Mouse (Mus musculus) forebrain, embryonic 12.5 days (tissue): ENCODE results near the gene Ctso. TPM values are rescaled to one million over a fixed set of nuclear protein-coding genes. Genes with fewer than 3 reads are reported as not detected.

Experiments used
- ATAC-seq: fragments of 200-750 bp; cut with Nextera tagmentation; 2 replicates; pipeline ENCODE4 v1.8.0; 2017; ENCODE audit warnings: moderate TSS enrichment; ENCODE audit not compliant: low FRiP score
- H3K27ac ChIP-seq: fragments of 300-500 bp; sonication (generic); 2 replicates; pipeline ENCODE4 v1.5.1; 2016; ENCODE audit warnings: mild to moderate bottlenecking
- H3K27me3 ChIP-seq: fragments of 300-500 bp; sonication (generic); 2 replicates; pipeline ENCODE4 v1.6.1; 2016; ENCODE audit warnings: mild to moderate bottlenecking
- H3K36me3 ChIP-seq: fragments of 300-500 bp; sonication (generic); replicated peaks from 2 replicates; pipeline ENCODE4 v1.6.1; 2016; ENCODE audit warnings: mild to moderate bottlenecking
- H3K4me1 ChIP-seq: fragments of 300-500 bp; sonication (generic); 2 replicates; pipeline ENCODE4 v1.6.1; 2016
- H3K4me2 ChIP-seq: fragments of 300-500 bp; sonication (generic); 2 replicates; pipeline ENCODE4 v1.6.1; 2016; ENCODE audit warnings: mild to moderate bottlenecking, moderate library complexity
- H3K4me3 ChIP-seq: fragments of 300-500 bp; sonication (generic); replicated peaks from 2 replicates; pipeline ENCODE4 v1.5.1; 2016; ENCODE audit warnings: mild to moderate bottlenecking
- H3K9ac ChIP-seq: fragments of 300-500 bp; sonication (generic); 2 replicates; pipeline ENCODE4 v1.6.1; 2016; ENCODE audit warnings: mild to moderate bottlenecking
- H3K9me3 ChIP-seq: fragments of 300-500 bp; sonication (generic); 2 replicates; pipeline ENCODE4 v1.6.1; 2016
- WGBS: fragments of 180-500 bp; shearing (Covaris S2); methylation state at CpG from one replicate; pipeline ENCODE4 v1.1.7; 2016; 5-methylcytosine and 5-hydroxymethylcytosine counted together
- polyA plus RNA-seq: library from polyadenylated mRNA; unstranded; fragments of >200 nt; fragmentation: Nextera tagmentation; extraction: Ambion mirVana; gene quantifications from 2 replicates; pipeline ENCODE4 v1.2.1, GENCODE M21; 2016

The Ctso gene
- polyA plus RNA-seq, 1 experiment from 2014 or later: 7.5 TPM

GRCm38 (mm10) chr3:81963768-81964167 is 31.4 kb downstream of the Ctso start:
- Histone ChIP-seq H3K27ac (no peak overlapping the region), H3K9me3 (no peaks in the 10 kb centered on the region), H3K27me3 (no peaks in the 10 kb centered on the region), H3K4me3 (no peak overlapping the region), H3K9ac (no peak overlapping the region), H3K4me2 (no peak overlapping the region), H3K4me1 (no peaks in the 10 kb centered on the region), H3K36me3 (no peaks in the 10 kb centered on the region)
- 89% methylated on average over 5 of the region's 5 CpGs for WGBS
- no peak for ATAC-seq

- H3K4me2 ChIP-seq: no peak overlapping the region
- H3K9ac ChIP-seq: no peak overlapping the region
- no peak overlapping the region for H3K4me3 ChIP-seq
- no peak for ATAC-seq
- 71% methylated on average over 3 of the region's 3 CpGs for WGBS
- H3K36me3 ChIP-seq: no peaks in the 10 kb centered on the region
- no peaks in the 10 kb centered on the region for H3K9me3 ChIP-seq
- H3K27ac ChIP-seq: no peak overlapping the region
- no peaks in the 10 kb centered on the region for H3K4me1 ChIP-seq
- H3K27me3 ChIP-seq: no peaks in the 10 kb centered on the region
Observed at GRCm38 (mm10) chr3:81964596-81964995, 32.2 kb downstream of the Ctso start.

GRCm38 (mm10) chr3:81975607-81976006 is 43.2 kb downstream of the Ctso start:
- H3K4me3 ChIP-seq: no peak overlapping the region
- H3K4me1 ChIP-seq: no peaks in the 10 kb centered on the region
- no peaks in the 10 kb centered on the region for H3K27me3 ChIP-seq
- ATAC-seq: no peak
- H3K27ac ChIP-seq: no peak overlapping the region
- 88% methylated on average over 4 of the region's 4 CpGs for WGBS
- no peak overlapping the region for H3K4me2 ChIP-seq
- no peaks in the 10 kb centered on the region for H3K9me3 ChIP-seq
- no peaks in the 10 kb centered on the region for H3K36me3 ChIP-seq
- no peak overlapping the region for H3K9ac ChIP-seq

DNA sequence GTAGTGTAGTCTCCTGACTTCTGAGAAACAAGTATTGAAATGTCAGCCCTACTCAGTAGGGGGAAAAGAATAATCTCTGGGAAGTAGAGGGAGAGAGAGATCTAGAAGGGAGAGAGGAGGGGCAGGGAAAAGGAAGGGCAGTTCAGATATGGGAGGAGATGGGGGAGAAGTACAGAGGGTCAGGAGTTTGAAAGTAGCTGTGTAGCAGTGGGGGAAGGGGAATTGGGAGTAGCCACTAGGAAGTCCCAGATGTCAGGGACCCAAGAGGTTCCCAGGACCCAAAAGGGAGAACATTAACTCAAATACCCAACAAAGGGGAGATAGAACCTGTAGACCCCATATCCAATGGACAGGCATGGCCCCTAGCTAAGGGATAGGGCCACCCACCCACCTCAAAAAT is 43.7 kb downstream of the Ctso start, which contains the start of gene Tdo2:
TSS of gene Tdo2 (minus strand) at position 101 of the 400 bp plus-strand sequence.
- H3K27me3 ChIP-seq: no peaks in the 10 kb centered on the region
- H3K4me2 ChIP-seq: no peak within 1 kb of the TSS
- no peaks in the 10 kb centered on the region for H3K36me3 ChIP-seq
- H3K27ac ChIP-seq: no peak within 1 kb of the TSS
- no peaks in the 10 kb centered on the region for H3K9me3 ChIP-seq
- H3K4me1 ChIP-seq: no peaks in the 10 kb centered on the region
- H3K9ac ChIP-seq: no peak within 1 kb of the TSS
- ATAC-seq: no peak
- H3K4me3 ChIP-seq: no peak within 1 kb of the TSS

DNA sequence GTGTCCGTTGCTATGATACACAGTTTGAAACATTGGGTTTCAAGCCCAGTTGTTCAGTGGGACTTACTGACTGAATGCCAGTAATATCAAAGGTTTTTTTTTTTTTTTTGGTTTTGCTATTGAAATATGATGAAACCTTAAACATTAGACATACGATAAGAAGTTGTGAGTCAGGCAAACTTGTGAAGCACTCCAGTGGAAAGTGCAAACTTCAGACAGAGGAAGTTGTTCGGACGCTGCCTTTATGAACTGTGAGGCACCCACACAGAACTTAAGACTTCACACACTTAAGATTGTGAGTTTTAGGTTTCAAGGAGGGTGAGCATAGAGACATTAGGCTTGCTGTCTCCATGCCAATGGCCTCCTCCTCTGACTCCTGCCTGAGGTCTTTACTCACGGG is 49.2 kb downstream of the Ctso start:
- H3K27me3 ChIP-seq: no peaks in the 10 kb centered on the region
- H3K4me1 ChIP-seq: no peaks in the 10 kb centered on the region
- no peak overlapping the region for H3K9ac ChIP-seq
- ATAC-seq: no peak
- H3K9me3 ChIP-seq: no peaks in the 10 kb centered on the region
- 90% methylated on average over 5 of the region's 5 CpGs for WGBS
- no peak overlapping the region for H3K27ac ChIP-seq
- no peak overlapping the region for H3K4me3 ChIP-seq
- no peaks in the 10 kb centered on the region for H3K36me3 ChIP-seq
- H3K4me2 ChIP-seq: no peak overlapping the region

DNA sequence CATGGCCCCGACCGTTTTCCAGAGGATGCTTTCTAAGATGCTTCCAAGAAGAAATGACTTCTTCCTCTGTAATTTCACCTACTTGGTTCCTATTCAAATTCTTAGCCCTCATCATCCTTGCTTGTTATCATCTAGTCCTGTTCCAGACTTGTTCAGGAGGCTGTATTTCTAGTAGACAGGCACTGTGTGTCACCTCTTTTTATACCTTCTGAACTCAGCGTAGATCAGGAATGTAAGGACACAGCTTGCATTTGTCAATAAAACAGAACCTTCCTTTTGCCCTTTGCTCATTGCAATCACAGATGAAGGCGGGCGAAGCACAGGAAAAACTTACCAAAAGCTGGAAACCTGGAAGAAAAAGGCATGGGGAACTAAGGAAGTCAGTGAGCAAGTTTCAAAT is 49.6 kb downstream of the Ctso start, which contains the start of gene Asic5:
TSS of gene Asic5 (plus strand) at position 301 of the 400 bp plus-strand sequence.
- H3K27me3 ChIP-seq: no peaks in the 10 kb centered on the region
- H3K4me2 ChIP-seq: no peak within 1 kb of the TSS
- H3K4me1 ChIP-seq: no peaks in the 10 kb centered on the region
- ATAC-seq: no peak
- H3K4me3 ChIP-seq: no peak within 1 kb of the TSS
- H3K27ac ChIP-seq: no peak within 1 kb of the TSS
- no peak within 1 kb of the TSS for H3K9ac ChIP-seq
- H3K36me3 ChIP-seq: no peaks in the 10 kb centered on the region
- H3K9me3 ChIP-seq: no peaks in the 10 kb centered on the region
- 94% methylated on average over 5 of the region's 5 CpGs for WGBS

DNA sequence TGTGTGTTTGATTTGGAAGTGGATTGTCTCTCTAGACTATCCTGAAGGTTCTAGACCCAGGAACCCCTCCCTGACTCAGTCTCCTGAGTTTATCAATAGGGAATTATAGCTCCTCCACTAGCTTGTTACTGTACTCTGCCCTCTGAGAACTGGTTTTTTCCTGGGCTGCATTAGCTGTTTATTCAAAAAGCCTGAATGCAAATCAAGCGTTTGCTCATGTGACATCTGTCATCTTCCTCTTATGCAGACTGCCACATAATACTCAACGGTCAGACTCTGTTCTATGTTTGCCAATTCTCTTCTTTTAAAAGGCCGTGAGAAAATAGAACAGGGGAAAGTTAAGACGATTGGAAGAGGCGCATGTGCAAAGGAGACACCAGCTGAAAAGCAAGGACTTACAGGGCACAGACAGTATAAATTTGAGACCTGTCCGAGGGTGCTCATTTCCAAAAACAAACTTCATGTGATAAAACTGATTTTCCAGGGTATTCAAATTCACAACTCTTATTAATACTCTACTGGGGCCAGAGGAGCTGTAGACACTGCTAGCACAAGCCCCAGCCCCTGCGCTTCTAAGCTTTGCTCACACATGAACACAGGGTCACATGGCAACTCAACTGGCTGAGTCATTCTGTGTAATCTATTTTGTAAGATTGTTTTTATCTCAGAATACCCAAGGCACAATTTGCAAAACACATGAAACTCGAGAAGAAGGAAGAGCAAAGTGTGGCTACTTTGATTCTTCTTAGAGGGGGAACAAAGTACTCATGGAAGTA is 50.9 kb downstream of the Ctso start:
- Histone ChIP-seq H3K9me3 (no peaks in the 10 kb centered on the region), H3K27ac (no peak overlapping the region), H3K9ac (no peak overlapping the region), H3K27me3 (no peaks in the 10 kb centered on the region), H3K4me1 (no peaks in the 10 kb centered on the region), H3K4me2 (no peak overlapping the region), H3K36me3 (no peaks in the 10 kb centered on the region), H3K4me3 (no peak overlapping the region)
- WGBS: 83% methylated on average over 8 of the region's 8 CpGs
- no peak for ATAC-seq

- no peak overlapping the region for H3K4me3 ChIP-seq
- no peaks in the 10 kb centered on the region for H3K27me3 ChIP-seq
- H3K9me3 ChIP-seq: no peaks in the 10 kb centered on the region
- ATAC-seq: no peak
- WGBS: 69% methylated on average over 1 of the region's 1 CpGs
- no peak overlapping the region for H3K27ac ChIP-seq
- H3K4me2 ChIP-seq: no peak overlapping the region
- H3K4me1 ChIP-seq: no peaks in the 10 kb centered on the region
- H3K36me3 ChIP-seq: no peaks in the 10 kb centered on the region
- H3K9ac ChIP-seq: no peak overlapping the region
Observed at GRCm38 (mm10) chr3:81985100-81985499, 52.7 kb downstream of the Ctso start.

DNA sequence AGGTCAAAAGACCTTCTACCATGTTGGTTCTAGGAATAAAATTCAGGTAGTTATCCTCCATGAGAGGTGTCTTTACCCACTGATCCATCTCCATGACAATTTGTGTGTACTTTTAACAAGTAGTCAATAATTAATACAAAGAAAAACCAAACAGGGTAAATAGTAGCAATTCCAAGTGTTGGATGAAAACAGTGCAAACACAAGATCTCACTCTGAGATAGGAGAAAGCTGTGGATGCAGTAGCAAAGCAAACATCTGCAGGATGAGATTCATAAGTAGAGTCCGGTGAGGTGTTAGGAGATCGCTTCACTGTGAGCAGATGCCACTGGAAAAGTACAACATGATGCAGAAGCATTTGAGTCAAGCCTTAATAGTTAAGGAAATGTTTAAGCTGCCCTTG is 53.7 kb downstream of the Ctso start:
- Histone ChIP-seq H3K27me3 (no peaks in the 10 kb centered on the region), H3K4me1 (no peaks in the 10 kb centered on the region), H3K4me2 (no peak overlapping the region), H3K9ac (no peak overlapping the region), H3K9me3 (no peaks in the 10 kb centered on the region), H3K36me3 (no peaks in the 10 kb centered on the region), H3K4me3 (no peak overlapping the region), H3K27ac (no peak overlapping the region)
- no peak for ATAC-seq
- 100% methylated on average over 2 of the region's 2 CpGs for WGBS

DNA sequence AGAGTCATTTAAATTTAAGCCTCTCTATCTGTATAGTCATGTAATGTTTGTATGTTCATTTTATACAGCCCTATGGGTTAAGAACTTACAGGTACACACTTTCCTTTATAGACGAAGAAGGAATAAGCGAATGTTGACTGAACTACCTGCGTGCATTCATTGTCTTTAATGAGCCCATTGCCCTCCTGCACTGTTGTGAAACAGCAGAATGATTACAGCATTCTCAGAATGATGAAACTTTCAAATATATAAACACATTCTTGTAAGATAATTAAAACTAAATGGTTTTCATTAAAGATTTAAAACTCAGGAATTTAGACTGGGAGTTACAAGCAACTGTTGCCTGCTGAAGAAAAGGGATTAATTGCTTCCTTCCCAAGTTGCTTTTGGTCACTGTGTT is 55.2 kb downstream of the Ctso start:
- no peak overlapping the region for H3K4me3 ChIP-seq
- H3K27me3 ChIP-seq: no peaks in the 10 kb centered on the region
- H3K9ac ChIP-seq: no peak overlapping the region
- no peak overlapping the region for H3K27ac ChIP-seq
- H3K36me3 ChIP-seq: no peaks in the 10 kb centered on the region
- no peak overlapping the region for H3K4me2 ChIP-seq
- no peaks in the 10 kb centered on the region for H3K4me1 ChIP-seq
- ATAC-seq: no peak
- H3K9me3 ChIP-seq: no peaks in the 10 kb centered on the region
- WGBS: 95% methylated on average over 3 of the region's 3 CpGs

DNA sequence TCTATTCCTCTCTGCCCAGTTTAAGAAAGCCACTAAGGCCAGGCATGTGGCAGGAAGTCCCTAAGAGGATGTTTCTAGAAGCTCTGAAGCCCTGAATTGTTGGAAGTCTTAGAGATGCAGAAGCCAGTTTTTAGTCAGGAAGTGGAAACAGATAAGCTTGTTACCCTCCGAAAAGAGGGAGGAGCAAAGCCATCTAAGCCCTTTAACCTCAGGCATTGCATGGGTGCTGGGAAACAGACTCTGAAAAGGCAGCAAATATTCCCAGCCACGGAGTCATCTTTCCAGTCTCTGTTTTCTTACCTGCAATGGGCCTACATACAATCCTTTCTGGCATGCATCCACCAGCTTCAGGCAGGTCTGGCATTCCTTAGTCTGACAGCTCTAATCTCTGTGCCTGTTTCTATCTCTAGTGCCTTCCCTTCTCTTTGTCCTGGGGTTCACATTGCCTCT is 57.3 kb downstream of the Ctso start:
- no peak overlapping the region for H3K4me3 ChIP-seq
- no peaks in the 10 kb centered on the region for H3K4me1 ChIP-seq
- 56% methylated on average over 2 of the region's 2 CpGs for WGBS
- H3K27ac ChIP-seq: no peak overlapping the region
- ATAC-seq: no peak
- H3K9ac ChIP-seq: no peak overlapping the region
- no peak overlapping the region for H3K4me2 ChIP-seq
- no peaks in the 10 kb centered on the region for H3K36me3 ChIP-seq
- no peaks in the 10 kb centered on the region for H3K27me3 ChIP-seq
- H3K9me3 ChIP-seq: no peaks in the 10 kb centered on the region

- Histone ChIP-seq H3K36me3 (no peaks in the 10 kb centered on the region), H3K27ac (no peak overlapping the region), H3K27me3 (no peaks in the 10 kb centered on the region), H3K9me3 (no peaks in the 10 kb centered on the region), H3K9ac (no peak overlapping the region), H3K4me1 (no peaks in the 10 kb centered on the region), H3K4me3 (no peak overlapping the region), H3K4me2 (no peak overlapping the region)
- WGBS: 78% methylated on average over 3 of the region's 3 CpGs
- ATAC-seq: no peak
Observed at GRCm38 (mm10) chr3:81990531-81990930, 58.1 kb downstream of the Ctso start.

- H3K9me3 ChIP-seq: no peaks in the 10 kb centered on the region
- no peaks in the 10 kb centered on the region for H3K36me3 ChIP-seq
- no peak for ATAC-seq
- no peak overlapping the region for H3K4me2 ChIP-seq
- no peak overlapping the region for H3K9ac ChIP-seq
- 41% methylated on average over 4 of the region's 4 CpGs for WGBS
- no peak overlapping the region for H3K4me3 ChIP-seq
- no peaks in the 10 kb centered on the region for H3K4me1 ChIP-seq
- no peaks in the 10 kb centered on the region for H3K27me3 ChIP-seq
- H3K27ac ChIP-seq: no peak overlapping the region
Observed at GRCm38 (mm10) chr3:81995371-81995770, 63.0 kb downstream of the Ctso start.
